Mouse (Mus musculus): ENCODE data around the gene Fcrls. TPM values are rescaled to one million over a fixed set of nuclear protein-coding genes. Genes with fewer than 3 reads are reported as not detected.

The Fcrls gene
- polyA plus RNA-seq, 1 experiment from 2014 or later, result 9.0 TPM

Other genes starting within 250 kb of the Fcrls start
- gene Kirrel, start 89.0 kb downstream of the Fcrls start, polyA plus RNA-seq (2014; fragmentation: Nextera tagmentation; extraction: Ambion mirVana), result 12.0 and 13.4 TPM in 2 replicates
- gene Cd5l, start 94.1 kb upstream of the Fcrls start, polyA plus RNA-seq (2014; fragmentation: Nextera tagmentation; extraction: Ambion mirVana), result not detected in 2 replicates
- 0.25 TPM in 1 of 2 replicates, not detected in the other for gene Fcrl1, start 112.6 kb upstream of the Fcrls start, polyA plus RNA-seq (2014; fragmentation: Nextera tagmentation; extraction: Ambion mirVana)
- not detected in 2 replicates for gene Fcrl5, start 172.0 kb upstream of the Fcrls start, polyA plus RNA-seq (2014; fragmentation: Nextera tagmentation; extraction: Ambion mirVana)

All from embryonic facial prominence, embryonic 11.5 days (tissue).